Mouse (Mus musculus): ENCODE results near the gene Ppp1r3d. TPM values are rescaled to one million over a fixed set of nuclear protein-coding genes. Genes with fewer than 3 reads are reported as not detected.

Gene Ppp1r3d
- total RNA-seq, 2 experiments from 2014 or later = 16.6 to 20.3 TPM

- no peak for DNase-seq (ENCODE audit: low spot score in 2 of 2)
These were observed 2.2 kb upstream of the Ppp1r3d start for GRCm38 (mm10) chr2:178416427-178416826.

- DNase-seq (ENCODE audit: low spot score in 2 of 2) = no peak
These were observed 827 bp upstream of the Ppp1r3d start for GRCm38 (mm10) chr2:178415150-178415448.

GRCm38 (mm10) chr2:178413481-178414260 is 601 bp downstream of the Ppp1r3d start:
- DNase-seq (ENCODE audit: low spot score in 2 of 2) = peak in 1 of 2 experiments; percentile 22

- DNase-seq (ENCODE audit: low spot score in 2 of 2) = no peak
These were observed 1.2 kb downstream of the Ppp1r3d start for GRCm38 (mm10) chr2:178413081-178413480.

- peak in 1 of 2 experiments; percentile 39 for DNase-seq (ENCODE audit: low spot score in 2 of 2)
These were observed 1.7 kb downstream of the Ppp1r3d start for GRCm38 (mm10) chr2:178412598-178412997.

- no peak for DNase-seq (ENCODE audit: low spot score in 2 of 2)
These were observed 4.0 kb downstream of the Ppp1r3d start for GRCm38 (mm10) chr2:178410286-178410685.

GRCm38 (mm10) chr2:178409024-178409423 is 5.2 kb downstream of the Ppp1r3d start:
- DNase-seq (ENCODE audit: low spot score in 2 of 2) = no peak

- no peak for DNase-seq (ENCODE audit: low spot score in 2 of 2)
These were observed 7.0 kb downstream of the Ppp1r3d start, which contains the start of gene Sycp2 for GRCm38 (mm10) chr2:178407053-178407815. TSS of gene Sycp2 (minus strand) at chr2:178407685.

Other genes with a start within 250 kb of the Ppp1r3d start
- gene Sycp2, start 6.8 kb downstream of the Ppp1r3d start, total RNA-seq (2021) = under 1 TPM; 0.25 to 0.47 TPM
- gene Fam217b, start 52 bp upstream of the Ppp1r3d start, total RNA-seq (2021) = 1 to 10 TPM; 8.9 to 9.4 TPM
- not detected for gene Cdh26, start 16.1 kb upstream of the Ppp1r3d start, total RNA-seq (2021)